Mouse (Mus musculus): Measurements from ENCODE around the gene Ifngr2.

DNA sequence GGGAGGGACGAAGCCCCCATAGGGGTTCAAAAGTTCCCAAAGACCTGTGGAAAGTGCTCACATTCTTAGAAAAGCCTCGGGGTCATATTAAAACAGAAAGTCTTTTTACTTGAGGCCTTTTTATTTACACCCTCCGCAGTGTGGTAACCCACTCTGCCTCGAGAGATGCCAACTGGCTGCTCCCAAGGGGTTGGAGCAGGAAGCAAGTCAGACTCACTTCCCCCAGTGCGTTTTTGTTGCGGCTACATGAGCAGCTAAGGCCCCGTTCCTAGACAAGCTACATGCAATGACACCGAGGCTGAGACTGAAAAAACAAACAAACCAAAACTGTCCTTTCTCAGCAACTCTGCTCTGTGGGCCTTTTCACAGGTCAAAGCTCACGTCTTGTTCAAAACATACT, 8.4 kb upstream of the Ifngr2 start:
- TF ChIP-seq POLR2A (IDR thresholded peaks at IDR 0.05; ENCODE audit: insufficient read depth, low read depth, low read length) (no peak), CTCF (IDR thresholded peaks at IDR 0.05) (no peak), EP300 (IDR thresholded peaks at IDR 0.05; ENCODE audit: insufficient read depth, low read depth, low read length) (no peak)
